Mouse (Mus musculus) ES-E14 (cell line): ENCODE measurements around the gene Eci2. TPM values are rescaled to one million over a fixed set of nuclear protein-coding genes. Genes with fewer than 3 reads are reported as not detected.
"Not testable (repeated sequence)": the region's sequence is repeated elsewhere in the genome, so short reads cannot be mapped to it uniquely, and the experiment has no call there.

Source experiments
- DNase-seq: peaks from one replicate; pipeline ENCODE4 v3.0.0-alpha.2; 2013; ENCODE audit warnings: low read depth, low spot score
- H3K27ac ChIP-seq: 2 replicates; pipeline ENCODE4 v1.5.1; 2012; ENCODE audit warnings: low read depth, mild to moderate bottlenecking, low read length, moderate library complexity, mixed read lengths; ENCODE audit not compliant: poor library complexity, insufficient read depth, severe bottlenecking
- H3K36me3 ChIP-seq: 2 replicates; pipeline ENCODE4 v1.6.1; 2012; ENCODE audit warnings: mild to moderate bottlenecking, low read length, moderate library complexity, mixed read lengths; ENCODE audit not compliant: control insufficient read depth, poor library complexity, insufficient read depth, severe bottlenecking
- H3K4me1 ChIP-seq, 2 experiments: fragments of 150-350 bp in 1 of 2; sonication (generic) in 1 of 2; 2 replicates each; pipeline ENCODE4 v1.6.1; 2012; ENCODE audit warnings: low read length in 2 of 2, mild to moderate bottlenecking in 1 of 2, mixed read lengths in 1 of 2; ENCODE audit not compliant: control insufficient read depth in 2 of 2, insufficient read depth in 2 of 2, poor library complexity in 1 of 2
- H3K4me3 ChIP-seq, 2 experiments: fragments of 150-350 bp in 1 of 2; sonication (generic) in 1 of 2; 2 replicates each; pipeline ENCODE4 v1.5.1; 2012; ENCODE audit warnings: low read length in 2 of 2, low read depth in 1 of 2, mild to moderate bottlenecking in 1 of 2, mixed read lengths in 1 of 2; ENCODE audit not compliant: insufficient read depth in 1 of 2, poor library complexity in 1 of 2, severe bottlenecking in 1 of 2
- H3K9ac ChIP-seq: 2 replicates; pipeline ENCODE4 v1.6.1; 2012; ENCODE audit warnings: low read depth, mild to moderate bottlenecking, low read length, mixed read lengths; ENCODE audit not compliant: poor library complexity, insufficient read depth, severe bottlenecking
- H3K9me3 ChIP-seq: fragments of 150-350 bp; sonication (generic); 2 replicates; pipeline ENCODE4 v1.6.1; 2012; ENCODE audit warnings: low read depth, mild to moderate bottlenecking, low read length; ENCODE audit not compliant: control insufficient read depth, insufficient read depth
- CHD2 ChIP-seq: IDR thresholded peaks from 2 replicates; pipeline ENCODE4 v1.6.1; 2014; ENCODE audit warnings: mild to moderate bottlenecking, low read depth, low read length, inconsistent platforms
- HCFC1 ChIP-seq: IDR thresholded peaks from 2 replicates; pipeline ENCODE4 v1.6.1; 2012; ENCODE audit warnings: low read length, inconsistent platforms, borderline replicate concordance; ENCODE audit not compliant: insufficient read depth
- MAFK ChIP-seq: IDR thresholded peaks from 2 replicates; pipeline ENCODE4 v1.6.1; 2014; ENCODE audit warnings: mild to moderate bottlenecking, low read depth, low read length, inconsistent platforms; ENCODE audit not compliant: insufficient read depth
- ZC3H11A ChIP-seq: IDR thresholded peaks from 2 replicates; pipeline ENCODE4 v1.6.1; 2012; ENCODE audit warnings: low read depth, mild to moderate bottlenecking, inconsistent platforms, low read length, borderline replicate concordance
- ZNF384 ChIP-seq: IDR thresholded peaks from 2 replicates; pipeline ENCODE4 v1.6.1; 2012; ENCODE audit warnings: low read depth, low read length, inconsistent platforms
- in situ Hi-C, 2 experiments: fragments of 600-800 bp; cut with MboI; formaldehyde crosslinking; loops; one replicate each; pipeline ENCODE4 v1.15.1; 2025; ENCODE audit warnings: low sequenced_read_pairs in 2 of 2, inconsistent platforms in 1 of 2; ENCODE audit not compliant: unreplicated experiment in 2 of 2
- total RNA-seq: library from RNA; depleted of rRNA; stranded (reverse); fragments of 300-350 nt; gene quantifications from 2 replicates; pipeline ENCODE4 v1.2.3, GENCODE M21; 2012; rRNA removed

The Eci2 gene
- total RNA-seq, 1 experiment, result 36.7 TPM

- Histone ChIP-seq H3K27ac (no peak overlapping the region), H3K4me3 (no peak overlapping the region), H3K4me1 (peaks cover 5 to 6% of the 10 kb centered on the region in 2 experiments; a peak in 2 of 4 replicates), H3K9ac (no peak overlapping the region), H3K36me3 (no peaks in the 10 kb centered on the region), H3K9me3 (no peaks in the 10 kb centered on the region)
- DNase-seq, result no peak
- in situ Hi-C loops, result no loop called here
- TF ChIP-seq ZNF384, result no peak
- TF ChIP-seq MAFK, result no peak
- no peak for TF ChIP-seq HCFC1
- TF ChIP-seq ZC3H11A, result no peak
- no peak for TF ChIP-seq CHD2
Observed at GRCm38 (mm10) chr13:34956901-34957300, 70.0 kb downstream of the Eci2 start.

- in situ Hi-C loops, H3K27ac ChIP-seq, H3K9me3 ChIP-seq, H3K4me1 ChIP-seq, H3K4me3 ChIP-seq, DNase-seq, H3K9ac ChIP-seq, H3K36me3 ChIP-seq: not testable (repeated sequence)
Observed at GRCm38 (mm10) chr13:34951437-34951836, 75.5 kb downstream of the Eci2 start.

- Histone ChIP-seq H3K36me3 (no peaks in the 10 kb centered on the region), H3K4me3 (no peak overlapping the region), H3K4me1 (no peaks in the 10 kb centered on the region), H3K9me3 (no peaks in the 10 kb centered on the region), H3K9ac (no peak overlapping the region), H3K27ac (no peak overlapping the region)
- DNase-seq, result no peak
- in situ Hi-C loops, result no loop called here
- TF ChIP-seq CHD2 (no peak), HCFC1 (no peak), ZC3H11A (no peak), ZNF384 (no peak)
Observed at GRCm38 (mm10) chr13:34942370-34942769, 84.5 kb downstream of the Eci2 start.

DNA sequence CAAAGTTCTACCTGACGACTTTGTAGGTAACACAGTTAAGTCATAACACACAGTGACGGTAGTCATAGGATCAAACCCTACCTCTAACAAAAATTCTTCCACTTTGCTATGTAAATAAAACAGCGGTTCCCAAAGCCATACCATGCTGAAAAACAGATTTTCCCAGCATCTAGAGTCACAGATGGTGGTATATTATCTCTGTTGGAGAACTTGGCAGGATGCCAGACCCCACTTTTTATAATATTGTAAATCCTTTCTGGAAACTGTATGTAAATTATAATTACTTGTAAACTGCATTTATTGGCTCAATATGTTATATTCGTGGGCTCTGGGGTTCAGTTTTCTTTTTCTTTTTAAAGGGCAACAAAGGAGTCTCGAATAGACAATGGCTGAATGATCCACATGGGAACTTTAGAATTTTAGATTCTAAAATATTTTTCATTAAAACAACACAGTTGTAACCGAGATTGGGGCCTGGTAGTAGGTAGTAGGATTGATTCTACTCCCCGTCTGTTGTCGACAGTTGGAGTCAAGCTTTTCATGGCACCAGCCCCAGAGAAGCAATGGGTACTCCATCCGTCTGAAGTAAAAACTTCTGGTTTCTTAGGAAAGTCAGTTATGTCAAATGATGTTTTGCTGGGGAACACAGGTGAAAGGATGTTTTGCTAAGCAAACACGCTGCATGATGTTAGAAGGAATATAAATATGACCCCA, 91.8 kb downstream of the Eci2 start:
- Histone ChIP-seq H3K9me3 (no peaks in the 10 kb centered on the region), H3K4me3 (no peak overlapping the region), H3K9ac (no peak overlapping the region), H3K27ac (no peak overlapping the region), H3K4me1 (no peaks in the 10 kb centered on the region), H3K36me3 (no peaks in the 10 kb centered on the region)
- no peak for DNase-seq
- TF ChIP-seq HCFC1, result no peak
- TF ChIP-seq CHD2, result no peak
- no peak for TF ChIP-seq MAFK
- no peak for TF ChIP-seq ZNF384
- no peak for TF ChIP-seq ZC3H11A
- in situ Hi-C loops, result no loop called here

Other genes starting within 250 kb of the Eci2 start
- gene Prpf4b, start 151.8 kb downstream of the Eci2 start, total RNA-seq, result 74.5 and 85.3 TPM in 2 replicates
- gene Fam217a, start 102.8 kb downstream of the Eci2 start, total RNA-seq, result 0.18 TPM in 1 of 2 replicates, not detected in the other
- gene 4933417A18Rik, start 102.7 kb downstream of the Eci2 start, total RNA-seq, result not detected in 2 replicates
- gene Eci3, start 63.3 kb downstream of the Eci2 start, total RNA-seq, result 0.21 and 0.54 TPM in 2 replicates